Mouse (Mus musculus) retina, adult 2 months (tissue): ENCODE results near the gene Timm17a.

Experiments used
- DNase-seq: peaks from one replicate; pipeline ENCODE4 v3.0.0-alpha.2; 2012; ENCODE audit warnings: low read depth, low spot score

The Timm17a gene

DNA sequence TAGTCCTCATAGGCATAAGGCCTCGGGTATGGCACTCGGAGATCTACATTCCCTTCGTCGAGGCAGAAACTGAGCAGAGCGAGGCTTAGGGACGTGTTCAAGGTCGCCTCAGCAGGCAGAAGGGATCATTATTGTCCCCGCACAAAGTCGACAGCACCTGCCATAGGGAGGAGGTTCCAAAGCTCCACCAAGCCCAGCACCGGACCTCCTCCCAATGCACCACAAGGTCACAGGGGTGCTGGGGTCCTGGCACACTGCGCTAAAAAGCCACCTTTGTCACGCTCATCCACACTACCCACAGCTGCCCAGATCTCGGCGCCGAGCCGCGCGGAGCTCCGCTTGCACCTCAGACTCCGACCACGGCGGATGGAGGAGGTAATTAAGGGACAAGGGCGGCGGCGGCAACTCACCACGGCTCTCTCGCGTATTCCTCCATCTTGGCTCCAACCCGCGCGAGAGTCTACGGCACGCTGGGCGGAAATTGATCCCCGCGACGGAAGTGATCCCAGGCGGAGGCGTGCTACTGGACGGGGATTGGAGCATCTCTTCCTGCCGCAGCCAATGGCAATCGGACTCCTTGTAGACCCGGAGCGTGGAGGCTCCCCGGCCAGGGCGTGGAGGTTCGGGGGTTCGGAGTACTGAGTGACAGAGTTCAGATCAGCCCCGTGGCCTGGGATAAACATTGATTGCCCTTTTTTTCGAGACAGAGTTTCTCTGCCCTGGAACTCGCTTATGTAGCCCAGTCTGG is at the start of gene Timm17a:
Timm17a (minus strand) TSS at position 495 of the 748 bp plus-strand sequence.
- DNase-seq, result peak; percentile 77

DNA sequence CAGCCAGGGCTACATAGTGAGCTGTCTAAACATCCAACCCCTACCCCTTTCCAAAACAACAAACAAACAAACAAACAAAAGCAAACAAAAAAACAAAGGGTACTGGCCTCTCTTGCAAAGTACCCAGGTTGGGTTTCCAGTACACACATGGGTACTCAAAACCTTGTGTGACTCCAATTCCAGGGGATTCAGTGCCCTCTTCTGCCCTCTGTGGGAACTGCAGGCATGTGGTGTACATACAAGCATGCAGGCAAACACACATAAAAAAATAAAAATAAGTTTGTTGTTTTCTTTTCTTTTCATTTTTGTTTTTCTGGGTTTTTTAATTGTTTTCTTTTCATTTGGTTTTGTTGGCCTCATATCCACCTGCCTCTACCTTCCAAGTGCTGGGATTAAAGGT is 48.5 kb upstream of the Timm17a start:
- DNase-seq, result no peak

DNA sequence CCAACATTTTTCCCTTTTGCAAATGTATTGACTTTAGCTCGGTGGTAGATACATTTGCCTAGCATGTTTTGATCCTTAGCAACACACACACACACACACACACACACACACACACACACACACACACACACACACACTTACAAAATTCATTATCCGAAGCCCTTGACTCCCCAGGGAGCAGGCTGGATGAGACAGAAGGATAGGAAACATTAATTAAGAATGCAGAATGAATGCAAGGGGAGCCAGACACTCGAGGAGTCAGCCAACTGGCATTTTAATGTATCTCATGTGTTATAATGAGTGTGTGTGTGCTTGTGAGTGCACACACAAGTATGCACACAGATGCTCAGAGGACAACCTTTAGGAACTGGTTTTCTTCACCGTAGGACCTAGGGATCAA is 47.9 kb upstream of the Timm17a start:
- DNase-seq, result no peak

DNA sequence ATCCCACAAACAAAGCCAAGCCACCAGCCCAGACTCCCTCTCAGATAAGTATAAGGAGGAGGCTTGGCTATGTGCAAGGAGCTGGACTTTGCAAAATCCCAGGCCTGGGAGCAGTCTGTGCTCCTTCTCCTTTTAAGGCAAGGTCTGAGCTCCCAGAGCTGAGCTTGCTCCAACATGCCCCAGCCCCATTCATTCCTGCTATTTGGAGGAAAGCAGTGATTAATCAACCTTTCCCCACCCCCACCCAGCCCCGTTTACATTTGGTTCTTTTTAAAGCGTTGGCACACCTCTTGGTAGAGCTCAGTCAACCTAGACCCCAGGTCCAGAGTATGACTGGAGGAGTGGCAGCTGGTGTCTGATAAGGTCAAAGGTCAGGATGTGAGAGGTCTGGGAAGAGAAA is 45.5 kb upstream of the Timm17a start:
- no peak for DNase-seq

DNA sequence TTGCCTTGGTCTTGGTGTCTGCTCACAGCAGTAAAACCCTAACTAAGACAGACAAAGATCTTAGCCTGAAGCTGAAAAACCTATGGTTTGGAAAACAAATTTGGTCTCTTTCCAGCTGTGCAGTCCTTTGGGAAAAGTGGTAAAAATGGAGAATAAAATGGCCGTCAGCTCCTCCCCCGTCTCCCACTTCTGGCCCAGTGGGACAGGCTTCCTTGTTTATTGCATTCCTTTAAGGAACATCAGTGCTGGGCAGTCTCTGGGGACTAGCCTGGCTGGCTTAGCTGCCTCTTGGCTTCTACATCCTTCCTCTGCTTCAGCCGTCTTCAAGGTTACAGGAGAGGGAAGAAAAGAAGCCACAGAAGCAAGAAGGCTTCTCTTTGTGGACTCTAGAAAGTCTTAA is 38.4 kb upstream of the Timm17a start:
- no peak for DNase-seq

DNA sequence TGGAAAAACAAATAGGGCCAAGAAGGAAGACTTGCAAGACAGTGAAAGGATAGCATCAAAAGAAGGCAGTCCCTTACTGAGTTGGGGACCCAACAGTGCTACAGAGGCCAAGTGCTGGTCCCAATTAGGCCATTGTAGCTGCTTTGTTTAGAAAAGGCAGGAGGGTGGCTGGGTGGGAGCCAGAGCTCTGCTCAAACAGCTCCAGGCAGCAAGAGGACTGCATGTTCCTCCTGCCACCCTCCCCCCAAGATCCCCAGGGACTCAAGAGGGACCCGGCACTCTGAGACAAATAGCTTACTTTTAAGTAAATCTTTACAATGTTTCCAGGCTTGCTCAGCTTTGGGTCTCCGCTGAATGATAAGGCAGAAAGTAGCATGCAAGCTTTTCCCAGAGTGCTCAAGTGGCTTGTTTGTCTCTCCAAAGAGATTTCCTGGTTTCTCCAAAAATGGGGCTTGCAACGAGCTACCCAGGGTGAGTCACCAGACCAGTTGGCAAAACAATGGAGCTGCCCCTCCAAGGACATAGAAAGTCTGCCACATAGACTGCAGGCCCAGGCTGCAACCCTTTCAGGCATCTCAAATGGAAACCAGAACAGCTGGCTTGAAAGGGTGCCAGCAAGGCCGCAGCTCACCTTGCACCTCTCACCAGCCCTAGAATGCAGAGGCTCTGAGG is 34.1 kb upstream of the Timm17a start:
- DNase-seq, result no peak

DNA sequence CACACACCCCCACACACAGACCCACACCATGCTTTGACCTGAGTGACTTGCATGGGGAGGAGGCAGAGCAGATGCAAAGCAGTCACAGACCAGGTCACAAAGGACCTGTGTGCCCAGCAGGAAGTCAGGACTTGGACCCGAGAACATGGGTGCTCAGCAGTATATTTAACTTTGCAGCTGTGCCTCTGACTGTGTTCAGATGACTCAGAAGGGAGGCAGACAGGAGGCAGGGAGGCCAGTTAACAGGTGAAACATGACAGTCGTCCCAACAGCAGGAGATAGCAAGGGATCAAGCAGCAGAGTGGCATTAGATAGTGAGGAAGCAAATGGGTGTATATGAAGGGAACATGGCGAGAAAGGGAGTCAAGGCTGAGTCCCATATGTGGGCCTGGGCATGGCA is 33.3 kb upstream of the Timm17a start:
- DNase-seq, result no peak

DNA sequence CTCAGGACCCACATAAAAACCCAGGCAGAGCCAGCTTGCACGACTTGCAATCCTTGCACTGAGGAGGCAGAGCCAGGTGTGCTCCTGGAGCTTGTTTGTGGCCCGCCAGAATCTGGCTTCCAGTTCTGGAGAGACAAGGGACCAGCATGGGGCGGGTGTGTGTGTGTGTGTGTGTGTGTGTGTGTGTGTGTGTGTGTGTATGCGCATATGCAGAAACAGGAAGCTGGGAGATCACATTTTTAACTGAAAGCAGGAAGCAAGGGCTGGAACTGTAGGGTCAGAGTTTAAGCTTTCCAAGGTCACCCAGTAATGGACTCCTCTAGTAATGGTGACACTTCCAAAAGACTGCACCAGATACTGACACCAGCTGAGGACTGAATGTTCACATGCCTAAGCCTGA is 30.4 kb upstream of the Timm17a start:
- no peak for DNase-seq

DNA sequence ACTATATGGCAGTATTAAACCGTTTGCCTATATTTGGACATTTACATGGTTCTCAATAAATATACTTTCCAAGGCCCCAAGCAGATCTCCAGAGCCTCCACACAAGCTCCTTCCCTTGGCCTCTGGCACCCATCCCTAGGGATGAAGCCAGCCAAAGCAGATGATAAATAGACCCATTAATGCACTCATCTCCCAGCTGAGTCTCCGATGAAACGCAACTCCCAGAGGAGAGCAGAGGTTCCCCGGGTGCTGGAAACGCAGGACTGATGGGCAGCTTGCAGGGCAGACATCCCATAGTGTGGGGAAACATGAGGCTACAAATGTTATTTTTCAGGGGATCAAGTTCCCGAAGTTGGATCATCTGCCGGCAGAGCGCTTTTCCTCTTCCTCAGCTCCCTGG is 28.4 kb upstream of the Timm17a start:
- DNase-seq, result no peak

DNA sequence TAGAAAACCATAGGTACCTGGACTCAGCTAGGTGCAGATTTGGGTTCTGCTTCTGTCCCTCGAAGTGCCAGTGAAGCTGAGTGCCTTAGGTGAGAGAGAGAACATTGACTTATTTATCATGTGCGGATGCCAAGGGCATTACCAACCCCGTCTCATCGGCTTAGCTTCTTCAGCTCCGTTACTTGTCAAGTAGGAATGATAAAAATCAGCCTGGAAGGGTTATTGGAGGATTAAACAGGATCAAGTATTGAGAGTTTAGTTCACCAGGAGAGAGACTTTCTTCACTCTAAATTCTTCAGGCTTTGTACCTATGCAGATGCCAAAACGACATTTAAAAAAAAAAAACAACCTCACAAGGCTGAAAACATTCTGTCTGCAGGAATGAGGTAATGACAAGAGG is 17.0 kb upstream of the Timm17a start:
- DNase-seq, result peak; percentile 57

DNA sequence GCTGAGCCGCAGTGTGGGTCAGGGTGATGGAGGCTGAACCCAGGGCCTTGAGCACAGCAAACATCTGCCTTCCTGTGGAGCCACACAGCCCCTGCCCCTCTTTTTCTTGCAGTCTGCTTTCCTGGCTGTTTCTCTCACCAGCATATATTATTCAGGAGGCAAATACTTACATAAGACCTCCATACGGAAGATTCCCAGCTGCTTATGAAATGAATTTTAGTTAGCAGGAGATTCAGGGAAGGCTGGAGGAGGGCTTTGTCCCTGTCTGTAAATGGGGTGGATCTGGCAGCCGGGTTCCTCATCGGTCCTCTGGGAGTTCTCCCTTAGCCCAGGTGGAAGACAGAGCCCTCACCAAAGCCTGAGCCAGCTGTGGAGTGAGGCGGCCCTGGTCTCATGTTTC is 14.8 kb upstream of the Timm17a start:
- no peak for DNase-seq

DNA sequence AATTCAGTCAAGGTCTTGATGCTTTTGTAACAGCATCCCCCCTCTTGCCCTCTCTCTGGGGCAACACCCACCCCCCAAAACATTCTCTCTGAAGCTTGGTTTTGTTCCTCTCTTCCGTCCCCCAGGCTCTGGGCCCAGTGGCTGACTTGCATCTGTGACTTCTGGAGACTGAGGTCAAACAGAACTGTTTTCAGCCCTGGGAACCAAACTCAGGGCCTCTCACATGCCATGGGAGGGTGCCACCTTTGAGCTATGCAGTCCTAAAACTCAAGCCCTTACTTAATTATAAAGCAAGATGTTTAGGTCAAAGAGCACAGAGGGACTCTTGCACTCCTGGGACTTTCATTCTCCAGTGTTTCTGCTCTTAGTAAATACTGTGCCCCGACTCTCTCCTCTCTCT is 12.4 kb upstream of the Timm17a start:
- no peak for DNase-seq

DNA sequence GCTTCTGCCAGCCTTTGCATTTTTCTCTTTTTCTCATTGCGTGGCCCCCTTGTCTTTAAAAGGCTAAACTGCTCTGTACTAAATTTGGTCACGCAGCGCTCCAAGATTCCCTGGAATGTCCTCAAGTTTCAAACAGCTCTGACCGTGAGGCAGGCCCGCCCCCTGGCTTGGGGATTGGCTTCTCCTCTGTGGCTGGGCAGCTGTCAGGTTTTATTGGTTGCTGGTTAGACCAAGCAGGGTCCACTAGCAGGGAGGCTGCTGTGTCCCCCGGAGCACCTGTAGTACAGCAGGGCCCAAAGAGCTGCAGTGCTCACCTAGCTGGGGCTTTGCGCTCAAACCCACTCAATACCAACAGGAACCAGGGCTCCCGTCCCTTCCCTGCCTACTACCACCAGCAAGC is 11.0 kb upstream of the Timm17a start, which contains the start of gene Lmod1:
Lmod1 (plus strand) TSS at position 237 of the 400 bp plus-strand sequence.
- no peak for DNase-seq

DNA sequence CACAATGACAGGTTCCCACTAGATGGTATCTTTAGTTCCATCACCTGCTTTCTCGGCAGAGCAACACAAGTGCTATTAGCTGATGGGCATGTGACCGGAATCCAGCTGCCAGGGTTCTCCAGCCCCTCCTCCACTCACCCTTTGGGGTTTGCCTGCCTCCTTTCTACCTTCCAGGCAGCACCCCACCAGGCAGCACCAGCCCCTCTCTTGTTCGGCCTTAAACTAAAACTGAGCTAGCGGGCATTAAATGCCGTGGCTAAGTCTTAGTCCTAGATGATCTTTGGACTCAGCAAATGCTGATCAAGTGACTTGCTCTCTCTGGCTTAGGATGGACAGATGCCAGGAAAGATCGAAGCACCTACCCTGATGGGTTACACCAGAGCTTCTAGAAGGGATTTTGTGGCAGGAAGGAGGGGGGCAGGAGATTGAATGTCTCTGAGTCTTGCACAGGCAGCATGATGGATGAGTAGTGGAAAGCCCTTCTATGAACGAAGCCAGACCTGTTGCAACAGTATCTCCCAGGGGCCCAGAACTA is 9.9 kb upstream of the Timm17a start:
- DNase-seq, result no peak

DNA sequence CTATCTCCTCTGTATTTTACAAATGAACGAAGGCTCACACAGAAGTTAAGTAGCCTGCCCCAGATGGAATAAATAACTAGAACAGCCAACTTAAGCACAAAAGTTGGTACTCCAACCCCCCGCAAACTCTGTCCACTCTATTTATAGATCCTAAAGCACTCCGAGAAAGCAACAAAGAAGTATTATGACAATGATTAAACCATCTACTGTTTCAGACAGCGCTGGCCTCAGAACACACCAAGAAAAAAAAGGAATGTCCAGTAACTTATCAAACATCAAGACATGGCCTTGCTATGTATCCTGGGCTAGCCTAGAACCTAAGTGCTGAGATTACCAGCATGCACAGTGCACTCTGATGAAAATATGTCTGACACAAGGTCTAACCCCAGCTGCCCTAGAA is 1.4 kb downstream of the Timm17a start:
- DNase-seq, result no peak

DNA sequence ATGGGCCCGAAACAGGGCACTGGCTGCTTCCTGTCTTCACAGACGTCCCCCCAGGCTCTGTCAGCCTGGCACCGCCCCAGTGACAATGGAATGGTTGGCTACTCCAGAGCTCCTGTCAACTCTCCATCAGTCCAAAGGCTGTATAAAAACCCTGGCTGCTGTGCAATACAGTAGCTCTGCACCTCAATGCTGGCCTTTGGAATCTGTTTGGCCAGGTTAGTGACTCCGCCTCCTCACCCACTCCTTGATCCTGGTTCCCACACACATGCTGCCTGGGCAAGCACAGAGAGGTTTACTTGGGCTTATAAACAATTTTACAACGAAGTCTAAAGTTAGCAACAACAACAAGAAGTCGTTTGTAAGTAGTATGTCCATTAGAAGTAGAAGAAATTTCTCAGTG is 2.2 kb downstream of the Timm17a start:
- DNase-seq, result no peak

DNA sequence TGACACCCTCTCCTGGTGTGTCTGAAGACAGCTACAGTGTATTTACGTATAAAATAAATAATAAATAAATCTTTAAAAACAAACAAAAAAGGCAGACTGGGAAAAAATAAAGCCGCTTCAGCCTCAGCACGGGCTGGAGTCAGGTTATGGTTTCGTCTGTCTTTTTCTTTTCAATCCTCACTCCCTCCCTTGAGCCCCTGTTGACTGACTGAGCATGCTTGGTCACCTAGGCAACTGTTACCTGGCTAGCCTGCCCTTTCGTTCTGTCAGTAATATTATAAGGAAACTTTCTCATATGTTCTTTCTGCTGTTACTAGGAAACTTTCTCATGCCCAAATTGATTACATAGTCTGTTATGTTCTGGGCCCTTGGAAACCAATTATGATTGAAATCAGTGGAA is 22.7 kb downstream of the Timm17a start:
- no peak for DNase-seq

DNA sequence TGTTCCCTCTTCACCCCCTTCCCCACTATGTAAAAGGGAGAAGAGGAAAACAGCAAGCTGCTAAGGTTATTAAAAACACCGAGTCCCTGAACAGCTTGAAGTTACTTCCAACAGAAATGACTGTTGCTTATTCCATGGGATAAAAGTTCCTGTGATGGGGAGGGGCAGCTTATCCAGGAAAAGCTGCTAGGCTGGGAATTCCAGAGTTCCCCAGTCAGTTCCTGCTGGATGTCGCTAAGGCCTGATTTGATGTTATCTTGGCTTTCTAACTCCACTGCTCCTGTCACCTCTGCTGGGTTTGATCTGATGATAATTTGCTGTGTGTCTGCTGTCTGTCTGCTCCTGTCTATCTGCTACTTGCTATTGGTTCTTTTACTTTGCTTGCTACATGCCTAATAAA is 27.3 kb downstream of the Timm17a start:
- no peak for DNase-seq

DNA sequence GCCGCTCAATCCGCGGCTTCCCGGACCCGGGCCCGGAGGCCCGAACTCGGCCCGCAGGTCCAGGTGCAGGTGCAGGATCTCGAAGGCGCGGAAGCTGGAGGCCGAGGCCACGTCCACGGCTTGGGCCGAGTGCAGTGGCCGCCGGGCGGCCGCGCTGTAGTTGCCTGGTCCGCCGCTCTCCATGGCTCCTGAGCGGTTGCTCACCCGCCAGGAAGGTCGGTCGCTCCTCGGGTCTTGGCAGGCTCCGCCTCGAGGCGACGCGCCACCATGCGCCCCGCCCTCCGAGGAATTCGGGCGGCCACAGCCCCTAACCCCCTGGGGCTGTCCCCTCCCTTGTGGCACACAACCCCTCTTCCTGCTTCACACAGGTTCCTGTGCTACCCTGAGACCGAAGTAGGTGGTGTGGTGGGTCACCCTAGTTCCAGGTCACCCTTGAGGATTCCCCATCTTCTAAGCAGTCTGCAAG is 29.7 kb downstream of the Timm17a start, which contains the start of gene Rnpep:
Rnpep (minus strand) TSS at position 259 of the 466 bp plus-strand sequence.
- DNase-seq, result peak; percentile 38

DNA sequence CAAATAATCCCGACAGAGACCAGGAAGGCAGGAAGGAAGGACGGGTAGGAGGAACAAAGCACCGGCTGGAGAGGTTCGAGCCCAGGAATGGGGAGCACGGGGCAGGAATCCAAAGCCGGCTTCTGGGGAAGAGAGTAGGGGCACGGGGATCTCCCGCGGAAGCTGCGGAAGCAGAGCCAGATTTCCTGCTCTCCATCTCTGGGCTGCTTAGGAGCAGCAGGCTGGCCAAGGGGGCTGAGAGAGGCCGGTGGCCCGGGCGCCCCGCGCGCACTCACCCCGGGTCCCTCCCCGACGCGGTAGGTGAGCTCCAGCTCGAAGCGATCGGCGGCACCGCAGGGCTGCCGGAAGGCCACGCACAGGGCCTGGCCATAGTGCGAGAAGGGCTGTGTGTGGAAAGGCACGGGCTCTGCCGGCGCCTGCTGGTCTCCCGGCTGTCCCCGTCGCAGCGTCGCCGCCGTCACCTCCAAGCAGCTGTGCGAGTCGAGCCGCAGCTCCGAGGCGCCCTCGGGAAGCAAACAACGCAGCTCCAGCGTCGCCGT is 30.2 kb downstream of the Timm17a start:
- DNase-seq, result no peak

DNA sequence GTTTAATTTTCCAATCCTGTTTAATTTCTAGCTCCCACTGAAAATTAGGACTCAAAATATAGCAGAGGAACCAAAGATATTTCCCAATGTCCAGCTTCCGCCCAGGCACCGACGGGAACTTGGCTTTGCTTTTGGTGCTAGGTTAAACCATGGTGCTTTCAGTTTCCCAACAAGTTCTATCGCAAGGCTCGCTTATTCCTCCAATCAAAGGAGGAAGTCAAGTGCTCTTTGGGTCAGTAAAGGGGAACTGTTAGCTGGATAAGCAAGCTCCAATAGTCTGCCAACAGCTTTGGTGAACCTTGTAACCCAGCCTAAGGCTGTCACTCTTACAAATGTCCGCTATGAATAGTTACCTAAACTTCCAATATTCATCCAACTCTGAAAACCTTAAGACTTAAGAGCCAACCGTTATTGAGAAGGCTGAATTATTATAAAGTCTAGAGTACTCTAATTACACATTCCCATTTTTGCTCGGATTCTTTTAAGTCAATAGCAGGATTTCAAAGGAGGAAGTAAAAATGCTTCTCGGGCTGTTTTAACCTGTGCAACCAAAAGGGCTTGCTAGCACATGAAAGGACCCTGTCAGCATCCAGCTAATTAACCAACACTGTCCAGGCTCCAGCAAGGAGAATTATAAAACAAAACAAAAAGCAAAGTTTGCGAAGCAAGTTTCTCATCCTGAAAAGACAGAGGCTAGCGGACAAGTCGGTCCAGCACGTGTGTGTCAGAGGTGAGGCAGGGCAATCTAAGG is 30.9 kb downstream of the Timm17a start:
- DNase-seq, result no peak

DNA sequence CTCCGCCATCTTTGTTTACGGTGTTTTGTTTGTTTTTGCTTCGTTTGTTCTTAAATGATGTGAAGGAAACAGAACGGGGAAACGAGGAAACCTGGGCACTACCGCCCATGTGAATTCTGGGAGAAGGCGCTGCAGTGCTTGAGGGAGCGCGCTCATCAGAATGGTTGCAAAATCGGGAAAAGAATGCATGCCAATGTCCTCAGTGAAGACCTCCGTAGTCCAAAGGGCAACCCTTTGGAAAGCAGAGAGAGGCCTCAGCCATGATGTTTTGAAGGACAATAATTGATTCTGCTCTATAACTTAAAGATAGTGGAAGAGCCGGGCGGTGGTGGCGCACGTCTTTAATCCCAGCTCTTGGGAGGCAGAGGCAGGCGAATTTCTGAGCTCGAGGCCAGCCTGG is 31.7 kb downstream of the Timm17a start:
- no peak for DNase-seq
